ENCODE assay signal across 5 mouse cellular contexts in genomic region chrX:13296241-13296640, GRCm38 (mm10). TPM values are rescaled to one million over a fixed set of nuclear protein-coding genes. Genes with fewer than 3 reads are reported as not detected.
A peak's percentile ranks its signal among the peaks of the same experiment; 100 is the strongest.
DNase-seq lines count a peak whose midpoint lies in the region; TF ChIP-seq lines count a peak whose summit lies in the region.
"Not testable (repeated sequence)": the region's sequence is repeated elsewhere in the genome, so short reads cannot be mapped to it uniquely, and the experiment has no call there.

No protein-coding gene starts in this region.

- peaks cover 21% of the 10 kb centered on the region for H3K4me1 ChIP-seq in E14TG2a.4 (replicated peaks; ENCODE audit: low read depth, low read length)
- not testable (repeated sequence) for H3K4me1 ChIP-seq in testis, adult 2 months (ENCODE audit: control insufficient read depth, insufficient read depth, low read length)

- not testable (repeated sequence) for H3K27me3 ChIP-seq in E14TG2a.4 (ENCODE audit: insufficient read depth, low read length); testis, adult 2 months (ENCODE audit: control insufficient read depth, insufficient read depth, low read length)

- H3K27ac ChIP-seq in testis, adult 2 months (ENCODE audit: control insufficient read depth, insufficient read depth, low read depth, low read length) = 0 out of 2 replicates have a peak overlapping the region, but pooled peaks have one; percentile 11

- peak; percentile 56 for DNase-seq in ES-CJ7 (ENCODE audit: low read depth, low spot score)
- peak; percentile 79 for DNase-seq in R1 (ENCODE audit: low read depth, low spot score)
- DNase-seq in induced T-regulatory cell, adult 2 months (ENCODE audit: low read depth) = peak; percentile 3

- H3K36me3 ChIP-seq in E14TG2a.4 (ENCODE audit: insufficient read depth, low read length) = peaks cover 16% of the 10 kb centered on the region
- not testable (repeated sequence) for H3K36me3 ChIP-seq in testis, adult 2 months (ENCODE audit: control insufficient read depth, insufficient read depth, low read length)

- 0 out of 2 replicates have a peak overlapping the region, but pooled peaks have one; percentile 10 for H3K4me3 ChIP-seq in E14TG2a.4 (replicated peaks; ENCODE audit: low read length)
- not testable (repeated sequence) for H3K4me3 ChIP-seq in testis, adult 2 months (ENCODE audit: control insufficient read depth, low read depth, low read length)

- not testable (repeated sequence) for TF ChIP-seq CTCF in E14TG2a.4 (conservative IDR thresholded peaks at IDR 0.05; ENCODE audit: low read length); testis, adult 2 months (IDR thresholded peaks at IDR 0.05; ENCODE audit: control insufficient read depth, insufficient read depth, insufficient replicate concordance, low read depth, low read length)

- H3K9me3 ChIP-seq in E14TG2a.4 (ENCODE audit: low read length) = not testable (repeated sequence)

- TF ChIP-seq POLR2A in testis, adult 2 months (IDR thresholded peaks at IDR 0.05; ENCODE audit: control insufficient read depth, low read depth, low read length) = not testable (repeated sequence)

RNA-seq across cellular contexts. Expression of gene Ddx3x, which starts 15.5 kb away (rescaled TPM):
- 4.6 and 5.9 TPM in 2 replicates for polyA plus RNA-seq in testis, adult 2 months (2012; rRNA removed)

Comparison
In these comparisons a context has a peak if more than half of its experiments do, and no peak if none do; other contexts are left out.
1. DNase-seq: peak in every context shown above with its lines; median percentile 79 in R1; 56 in ES-CJ7; 3 in induced T-regulatory cell, adult 2 months.